Mouse (Mus musculus) A20 (cell line): ENCODE results near the gene Tcstv1.
"Not testable (repeated sequence)": the region's sequence is repeated elsewhere in the genome, so short reads cannot be mapped to it uniquely, and the experiment has no call there.

Source experiments
- DNase-seq: peaks from one replicate; pipeline ENCODE4 v3.0.0-alpha.2; 2011; ENCODE audit warnings: low read depth, low spot score

The Tcstv1 gene

DNA sequence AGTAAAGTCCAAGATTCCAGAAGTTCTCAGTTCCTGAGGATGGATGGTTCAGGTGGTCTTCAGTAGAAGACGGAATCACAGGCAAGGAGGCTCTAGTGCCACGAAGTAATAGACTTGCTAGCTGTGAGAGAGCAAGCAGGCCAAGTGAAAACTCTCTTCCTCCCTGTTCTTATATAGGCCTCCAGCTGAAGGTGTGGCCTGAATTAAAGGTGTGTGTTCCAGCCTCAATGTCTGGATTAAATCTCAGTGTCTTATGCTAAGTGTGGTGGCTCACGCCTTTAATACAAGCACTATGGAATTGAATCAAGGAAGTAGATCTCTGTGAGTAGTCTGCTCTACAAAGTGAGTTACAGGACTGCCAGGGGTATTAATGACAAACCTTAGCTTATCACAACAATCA, at the start of gene Tcstv1:
TSS of gene Tcstv1 (minus strand) at position 101 of the 400 bp plus-strand sequence.
- DNase-seq, result not testable (repeated sequence)

GRCm38 (mm10) chr13:119929172-119929571, 34.6 kb upstream of the Tcstv1 start, which contains the start of gene Gm21761:
Gene Gm21761, minus strand, starts transcription at chr13:119929272.
- DNase-seq, result not testable (repeated sequence)

DNA sequence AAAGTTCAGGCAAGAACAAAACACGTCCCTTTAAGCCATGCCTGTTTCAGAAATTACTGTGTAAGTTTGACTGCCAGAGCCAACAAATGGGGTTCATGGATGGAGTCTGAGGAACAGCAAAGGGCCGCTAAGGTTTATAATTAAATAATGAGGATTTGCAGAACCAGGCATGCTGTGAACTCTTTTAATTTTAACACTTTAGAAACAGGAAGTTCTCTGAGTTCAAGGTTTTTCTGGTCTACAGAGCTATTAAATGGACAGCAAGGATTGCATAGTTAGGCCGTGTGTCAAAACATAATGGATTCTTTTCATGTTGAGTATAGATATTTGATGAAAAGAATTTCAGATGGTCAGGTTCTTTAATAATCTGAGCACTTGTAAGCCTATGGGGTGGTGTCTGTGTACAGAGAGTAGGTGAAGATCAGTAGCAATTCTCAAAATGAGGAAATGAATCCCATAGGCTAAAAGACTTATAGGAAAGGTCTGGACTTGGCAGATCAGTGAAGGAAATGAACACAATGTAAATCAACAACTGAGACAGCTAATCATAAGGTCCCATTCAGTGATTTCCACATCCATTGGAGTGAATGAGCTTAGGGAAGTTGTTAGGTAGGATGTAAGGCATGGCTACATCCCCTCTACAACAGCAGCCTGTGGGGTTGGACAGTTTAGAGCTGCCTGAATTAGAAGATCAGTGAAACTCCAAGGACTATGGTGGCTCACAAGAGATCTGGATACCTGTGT, 30.2 kb upstream of the Tcstv1 start:
- peak; percentile 28 for DNase-seq

DNA sequence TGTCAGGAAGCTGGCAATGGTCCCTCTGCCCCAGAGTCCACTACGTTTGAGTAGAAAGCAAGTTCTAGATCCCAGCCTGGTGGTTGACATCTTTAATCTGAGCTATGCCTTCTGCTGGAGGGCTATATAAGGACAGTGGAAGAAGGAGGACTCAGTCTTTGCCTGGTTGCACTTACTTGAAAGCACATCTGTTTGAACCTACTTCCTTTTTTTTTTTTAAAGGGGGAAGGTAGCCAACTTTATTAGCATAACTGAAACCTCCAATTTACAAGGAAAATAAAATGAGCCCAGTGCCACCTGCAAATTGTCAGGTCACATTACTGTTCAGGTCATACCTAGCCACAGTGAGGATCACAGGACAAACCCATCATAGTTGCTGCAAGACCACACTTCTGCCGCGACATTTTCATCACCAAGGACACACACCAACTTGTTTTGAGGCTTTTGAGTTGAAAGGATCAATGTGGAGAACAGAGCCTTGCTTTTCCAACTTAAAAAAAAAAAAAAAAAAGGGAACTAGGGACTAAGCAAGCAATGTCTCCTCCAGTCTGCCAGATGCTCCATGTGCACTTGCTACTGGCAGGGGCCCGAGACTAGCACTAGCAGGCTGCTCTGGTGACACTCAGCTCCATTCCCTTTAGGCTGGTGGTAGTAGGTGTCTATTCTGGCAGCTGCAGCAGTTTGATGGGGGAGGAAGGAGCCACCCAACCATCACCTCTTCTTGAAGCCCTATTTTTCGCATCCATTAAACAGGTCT, 22.6 kb upstream of the Tcstv1 start:
- DNase-seq, result peak; percentile 80

DNA sequence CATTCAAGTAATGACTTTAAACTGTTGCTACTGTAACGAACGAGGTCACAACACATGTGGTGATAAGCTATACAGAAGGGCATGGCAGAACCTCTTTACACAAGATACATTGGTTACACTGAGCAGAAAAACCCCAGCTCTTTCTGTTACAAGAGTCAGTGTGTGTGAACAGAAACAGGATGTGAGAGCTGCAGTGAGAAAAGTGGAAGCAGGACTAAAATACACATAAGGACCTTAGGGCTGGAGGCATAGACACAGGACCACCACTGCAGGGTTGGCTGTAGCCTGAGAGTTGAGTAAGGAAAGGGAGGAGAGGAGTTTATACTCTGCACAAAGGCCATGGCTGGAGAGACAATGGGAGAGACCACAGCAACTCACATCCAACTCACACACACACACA, 21.9 kb upstream of the Tcstv1 start:
- DNase-seq, result peak; percentile 79

DNA sequence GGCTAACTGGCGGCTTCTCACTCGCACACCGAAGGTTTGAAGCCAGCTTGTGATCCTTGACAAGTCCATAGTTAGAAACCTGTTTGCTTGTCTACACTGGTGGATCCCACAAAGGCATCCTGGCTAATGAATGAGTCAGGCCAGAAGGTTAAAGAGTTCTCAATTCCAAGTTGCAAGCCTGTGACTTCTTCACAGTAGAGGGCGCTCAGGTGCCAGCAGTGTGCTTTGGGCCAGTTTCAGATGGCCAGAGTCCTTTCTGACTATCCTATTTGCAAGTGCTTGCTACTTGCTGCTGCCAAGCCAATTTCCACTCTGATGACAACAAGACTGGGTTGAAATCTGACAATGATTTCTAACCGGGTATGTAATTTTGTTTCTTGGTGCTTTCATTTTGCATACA, 4.0 kb upstream of the Tcstv1 start:
- not testable (repeated sequence) for DNase-seq

GRCm38 (mm10) chr13:119886896-119887295, 7.7 kb downstream of the Tcstv1 start:
- not testable (repeated sequence) for DNase-seq

DNA sequence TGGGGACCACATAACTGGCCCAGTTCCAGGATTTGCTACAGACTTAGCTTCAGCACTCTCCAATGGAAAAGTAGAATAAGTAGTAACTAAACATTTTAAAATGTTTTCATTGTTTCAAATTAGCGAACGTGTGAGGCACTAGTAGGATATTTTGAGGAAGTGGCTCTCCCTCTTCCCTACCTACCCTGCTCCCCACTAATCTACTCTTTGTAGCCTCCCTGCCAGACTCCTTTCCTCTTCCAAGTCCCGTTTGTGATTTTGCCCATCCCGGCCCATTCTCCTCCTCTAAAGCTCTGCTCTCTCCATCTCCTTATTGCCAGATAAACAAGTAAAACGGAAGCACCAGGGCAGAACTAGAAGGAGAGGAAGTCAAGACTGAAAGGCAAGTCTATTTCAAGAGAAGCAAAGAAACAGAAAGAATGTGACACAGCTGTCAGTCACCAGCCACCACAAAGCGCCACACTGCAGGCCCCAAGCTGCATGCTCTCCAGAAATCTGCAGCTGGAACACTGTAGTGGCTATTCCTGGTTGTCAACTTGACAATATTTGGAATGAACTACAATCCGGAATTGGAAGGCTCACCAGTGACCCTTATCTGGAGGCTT, 30.1 kb downstream of the Tcstv1 start:
- DNase-seq, result peak; percentile 34

DNA sequence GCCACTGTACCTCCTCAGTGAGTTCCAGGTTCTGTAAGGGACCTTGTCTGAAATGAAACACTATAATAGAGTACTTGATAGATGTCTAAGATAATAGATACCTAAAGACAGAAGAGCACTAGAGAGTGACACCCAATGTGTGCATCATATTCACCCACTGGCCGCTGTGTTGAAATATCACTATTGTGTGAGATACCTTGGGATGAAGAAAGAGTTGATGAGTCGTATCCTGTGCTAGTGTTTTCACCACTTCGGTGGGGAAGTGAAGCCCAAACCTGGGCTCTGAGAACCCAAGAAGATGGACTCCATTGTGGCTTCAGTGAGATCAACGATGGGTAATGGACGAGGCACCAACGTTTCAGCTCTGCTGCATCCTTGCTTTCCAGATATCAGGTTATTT, 32.2 kb downstream of the Tcstv1 start:
- DNase-seq, result not testable (repeated sequence)
